10 mouse cellular contexts compared by ENCODE assay signal in the genomic region with DNA sequence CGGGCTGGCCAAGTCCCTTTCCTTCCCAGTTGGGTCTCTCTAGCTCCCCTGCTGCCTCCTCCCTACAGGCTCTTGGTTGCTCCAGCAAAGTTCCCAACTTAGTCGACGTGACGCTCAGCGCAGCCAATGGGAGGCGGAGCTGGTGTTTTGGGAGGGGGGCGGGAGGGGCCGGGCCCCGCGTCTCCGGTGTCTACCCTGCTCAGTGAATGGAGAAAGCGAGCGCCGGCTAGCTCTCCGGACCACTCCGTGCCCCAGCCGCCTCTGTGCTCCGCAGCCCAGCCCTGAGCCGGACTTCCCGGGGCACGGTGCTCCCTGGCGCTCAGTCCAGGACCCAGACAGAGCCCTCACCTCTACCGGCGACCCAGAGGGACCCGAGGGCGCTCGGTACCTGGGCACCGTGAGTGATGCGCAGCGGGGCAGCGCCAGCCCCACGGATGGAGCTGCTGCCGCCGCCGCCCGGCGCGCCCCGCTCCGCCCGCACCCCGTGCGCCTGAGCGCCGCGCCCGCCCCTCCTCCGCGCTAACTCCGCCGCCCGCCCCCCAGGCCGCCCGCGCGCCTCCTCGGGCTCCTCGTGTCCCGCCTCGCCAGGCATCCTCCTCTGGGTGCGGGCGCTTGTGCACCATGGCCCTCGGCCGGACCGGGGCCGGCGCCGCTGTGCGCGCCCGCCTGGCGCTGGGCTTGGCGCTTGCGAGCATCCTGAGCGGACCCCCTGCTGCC. TPM values are rescaled to one million over a fixed set of nuclear protein-coding genes. Genes with fewer than 3 reads are reported as not detected.
DNase-seq lines count a peak whose midpoint lies in the region; ATAC-seq lines count a peak whose summit lies in the region.
"Had no signal": no experiment of that assay in that cellular context is flagged by ENCODE, and none has a peak within 500 bp of the region (broad histone marks: within the 10 kb centered on the region; RNA-seq: fewer than 3 reads in every experiment).

A gene (plus strand): TSS at position 331 of the 717 bp plus-strand sequence.

- no peaks in the 10 kb centered on the region for H3K9me3 ChIP-seq in embryonic facial prominence, embryonic 13.5 days
- H3K9me3 ChIP-seq in heart, embryonic 11.5 days (replicated peaks; ENCODE audit: control insufficient read depth, low read length), result no peaks in the 10 kb centered on the region
- no peaks in the 10 kb centered on the region for H3K9me3 ChIP-seq in kidney, embryonic 14.5 days (ENCODE audit: control insufficient read depth, low read length)
- H3K9me3 ChIP-seq in liver, embryonic 12.5 days (replicated peaks), result no peaks in the 10 kb centered on the region
- H3K9me3 ChIP-seq in neural tube, embryonic 14.5 days (ENCODE audit: control insufficient read depth, low read length), result no peaks in the 10 kb centered on the region

- ATAC-seq in embryonic facial prominence, embryonic 13.5 days (ENCODE audit: insufficient number of reproducible peaks, insufficient read depth, low FRiP score, low TSS enrichment, low read depth), result peak; percentile 79
- ATAC-seq in heart, embryonic 11.5 days (replicated peaks; ENCODE audit: insufficient number of reproducible peaks, low FRiP score, low TSS enrichment), result peak; percentile 78
- peak; percentile 90 for ATAC-seq in kidney, embryonic 14.5 days (ENCODE audit: low FRiP score, low TSS enrichment)
- ATAC-seq in liver, embryonic 12.5 days, result peak; percentile 37
- peak; percentile 79 for ATAC-seq in neural tube, embryonic 14.5 days (ENCODE audit: low read depth)
- ATAC-seq in megakaryocyte-erythroid progenitor cell, adult 5-6 weeks (replicated peaks; ENCODE audit: low FRiP score, low TSS enrichment, poor library complexity, severe bottlenecking), result no peak

- H3K27me3 ChIP-seq in embryonic facial prominence, embryonic 13.5 days, result peaks cover 8% of the 10 kb centered on the region; the same call in 1 of the 2 replicates
- H3K27me3 ChIP-seq in heart, embryonic 11.5 days (ENCODE audit: control insufficient read depth, insufficient read depth, low read length), result peaks cover 7% of the 10 kb centered on the region
- H3K27me3 ChIP-seq in kidney, embryonic 14.5 days (ENCODE audit: control insufficient read depth, insufficient read depth, low read length), result peaks cover 13% of the 10 kb centered on the region
- H3K27me3 ChIP-seq in liver, embryonic 12.5 days (replicated peaks), result peaks cover 63% of the 10 kb centered on the region
- H3K27me3 ChIP-seq in neural tube, embryonic 14.5 days (ENCODE audit: control insufficient read depth, insufficient read depth, low read length), result peaks cover 29% of the 10 kb centered on the region

- H3K9ac ChIP-seq in embryonic facial prominence, embryonic 13.5 days, result peak within 1 kb of the TSS; percentile 82
- H3K9ac ChIP-seq in heart, embryonic 11.5 days (ENCODE audit: low read depth, low read length), result peak within 1 kb of the TSS; percentile 72
- H3K9ac ChIP-seq in kidney, embryonic 14.5 days (ENCODE audit: low read depth, low read length), result peak within 1 kb of the TSS; percentile 73
- no peak within 1 kb of the TSS for H3K9ac ChIP-seq in liver, embryonic 12.5 days
- peak within 1 kb of the TSS; percentile 63 for H3K9ac ChIP-seq in neural tube, embryonic 14.5 days (replicated peaks; ENCODE audit: low read depth, low read length)

- H3K4me3 ChIP-seq in embryonic facial prominence, embryonic 13.5 days, result peak within 1 kb of the TSS; percentile 64
- peak within 1 kb of the TSS; percentile 83 for H3K4me3 ChIP-seq in heart, embryonic 11.5 days (ENCODE audit: low read depth, low read length)
- H3K4me3 ChIP-seq in kidney, embryonic 14.5 days (ENCODE audit: low read length), result peak within 1 kb of the TSS; percentile 68
- peak within 1 kb of the TSS; percentile 47 for H3K4me3 ChIP-seq in liver, embryonic 12.5 days
- H3K4me3 ChIP-seq in neural tube, embryonic 14.5 days (ENCODE audit: low read depth, low read length), result peak within 1 kb of the TSS; percentile 52

- peaks cover 59% of the 10 kb centered on the region for H3K4me1 ChIP-seq in embryonic facial prominence, embryonic 13.5 days
- H3K4me1 ChIP-seq in heart, embryonic 11.5 days (ENCODE audit: control insufficient read depth, insufficient read depth, low read length), result peaks cover 10% of the 10 kb centered on the region
- H3K4me1 ChIP-seq in kidney, embryonic 14.5 days (ENCODE audit: control insufficient read depth, insufficient read depth, low read length), result peaks cover 34% of the 10 kb centered on the region
- no peaks in the 10 kb centered on the region for H3K4me1 ChIP-seq in liver, embryonic 12.5 days
- H3K4me1 ChIP-seq in neural tube, embryonic 14.5 days (ENCODE audit: control insufficient read depth, insufficient read depth, low read length), result peaks cover 11% of the 10 kb centered on the region; the same call in 1 of the 2 replicates

- H3K27ac ChIP-seq in embryonic facial prominence, embryonic 13.5 days, result peak within 1 kb of the TSS; percentile 88
- H3K27ac ChIP-seq in heart, embryonic 11.5 days (ENCODE audit: low read depth, low read length), result peak within 1 kb of the TSS; percentile 62
- H3K27ac ChIP-seq in kidney, embryonic 14.5 days (ENCODE audit: low read depth, low read length), result no peak within 1 kb of the TSS
- H3K27ac ChIP-seq in liver, embryonic 12.5 days, result no peak within 1 kb of the TSS
- no peak within 1 kb of the TSS for H3K27ac ChIP-seq in neural tube, embryonic 14.5 days (ENCODE audit: low read depth, low read length)

- peak within 1 kb of the TSS; percentile 71 for H3K4me2 ChIP-seq in embryonic facial prominence, embryonic 13.5 days
- H3K4me2 ChIP-seq in heart, embryonic 11.5 days, result peak within 1 kb of the TSS; percentile 91
- peak within 1 kb of the TSS; percentile 92 for H3K4me2 ChIP-seq in kidney, embryonic 14.5 days (replicated peaks; ENCODE audit: low read depth, low read length)
- peak within 1 kb of the TSS; percentile 57 for H3K4me2 ChIP-seq in liver, embryonic 12.5 days
- H3K4me2 ChIP-seq in neural tube, embryonic 14.5 days (ENCODE audit: low read depth, low read length), result peak within 1 kb of the TSS; percentile 98

- under 1% methylated on average over 52 of the region's 75 CpGs for WGBS in embryonic facial prominence, embryonic 13.5 days
- WGBS in heart, embryonic 11.5 days (ENCODE audit: insufficient replicate concordance), result 0% methylated on average over 58 of the region's 75 CpGs
- WGBS in kidney, embryonic 14.5 days, result under 1% methylated on average over 49 of the region's 75 CpGs
- WGBS in liver, embryonic 12.5 days (ENCODE audit: insufficient replicate concordance), result 2% methylated on average over 50 of the region's 75 CpGs
- WGBS in neural tube, embryonic 14.5 days, result under 1% methylated on average over 49 of the region's 75 CpGs

- H3K36me3 ChIP-seq in embryonic facial prominence, embryonic 13.5 days, result no peaks in the 10 kb centered on the region
- no peaks in the 10 kb centered on the region for H3K36me3 ChIP-seq in heart, embryonic 11.5 days (ENCODE audit: control insufficient read depth, insufficient read depth, low read length)
- H3K36me3 ChIP-seq in kidney, embryonic 14.5 days (ENCODE audit: control insufficient read depth, insufficient read depth, low read length), result no peaks in the 10 kb centered on the region
- no peaks in the 10 kb centered on the region for H3K36me3 ChIP-seq in liver, embryonic 12.5 days
- H3K36me3 ChIP-seq in neural tube, embryonic 14.5 days (ENCODE audit: control insufficient read depth, insufficient read depth, low read length), result no peaks in the 10 kb centered on the region
- H3K36me3 ChIP-seq: G1E had no signal

- DNase-seq in thymus, postnatal 14 days, result peak; percentile 10
- DNase-seq in thymus, postnatal 0 days (ENCODE audit: low spot score), result no peak

RNA-seq across cellular contexts. Expression of the gene that starts here (rescaled TPM):
- 1.5 and 2.1 TPM in 2 replicates for polyA plus RNA-seq in thymus, postnatal 0 days (2015; fragmentation: Nextera tagmentation; extraction: Ambion mirVana)
- 28.0 and 37.4 TPM in 2 replicates for polyA plus RNA-seq in embryonic facial prominence, embryonic 13.5 days (2015; fragmentation: Nextera tagmentation; extraction: Ambion mirVana)
- 16.8 and 26.1 TPM in 2 replicates for polyA plus RNA-seq in heart, embryonic 11.5 days (2014; fragmentation: Nextera tagmentation; extraction: Ambion mirVana)
- 20.4 and 21.5 TPM in 2 replicates for polyA plus RNA-seq in kidney, embryonic 14.5 days (2014; fragmentation: Nextera tagmentation; extraction: Ambion mirVana)
- 1.1 and 1.6 TPM in 2 replicates for polyA plus RNA-seq in liver, embryonic 12.5 days (2016; fragmentation: Nextera tagmentation; extraction: Ambion mirVana)
- 14.4 and 14.6 TPM in 2 replicates for polyA plus RNA-seq in neural tube, embryonic 14.5 days (2014; fragmentation: Nextera tagmentation; extraction: Ambion mirVana)
- total RNA-seq in megakaryocyte-erythroid progenitor cell, adult 5-6 weeks (2014; fragmentation: Nextera tagmentation), result not detected in 2 replicates
- not detected in 2 replicates for total RNA-seq in megakaryocyte-erythroid progenitor cell, adult 5-6 weeks (2017)
- total RNA-seq: neutrophil, adult 5-6 weeks had no signal
- polyA plus RNA-seq: G1E had no signal

Comparison
In these comparisons a context has a peak if more than half of its experiments do, and no peak if none do; other contexts are left out.
1. H3K27ac ChIP-seq: peak in embryonic facial prominence, embryonic 13.5 days (single experiment) and heart, embryonic 11.5 days (single experiment); none in kidney, embryonic 14.5 days (single experiment), liver, embryonic 12.5 days (single experiment) and neural tube, embryonic 14.5 days (single experiment).
2. Peak in every context shown above with its lines, with median percentiles within 50 percentile points of each other: H3K4me2 ChIP-seq and H3K4me3 ChIP-seq.